Mouse (Mus musculus) E14TG2a.4 (cell line): Measurements from ENCODE around the gene Upk3a.
"Not testable (repeated sequence)": the region's sequence is repeated elsewhere in the genome, so short reads cannot be mapped to it uniquely, and the experiment has no call there.

ENCODE experiments used
- H3K27me3 ChIP-seq: 2 replicates; pipeline ENCODE4 v1.6.1; 2014; ENCODE audit warnings: low read length, control low read depth; ENCODE audit not compliant: insufficient read depth
- H3K36me3 ChIP-seq: 2 replicates; pipeline ENCODE4 v1.6.1; 2014; ENCODE audit warnings: low read length, control low read depth; ENCODE audit not compliant: insufficient read depth
- H3K4me1 ChIP-seq: replicated peaks from 2 replicates; pipeline ENCODE4 v1.6.1; 2014; ENCODE audit warnings: low read depth, low read length, control low read depth
- H3K4me3 ChIP-seq: replicated peaks from 2 replicates; pipeline ENCODE4 v1.5.1; 2014; ENCODE audit warnings: mild to moderate bottlenecking, low read length
- H3K9me3 ChIP-seq: 2 replicates; pipeline ENCODE4 v1.6.1; 2014; ENCODE audit warnings: low read length, control low read depth
- CTCF ChIP-seq: conservative IDR thresholded peaks from 2 replicates; pipeline ENCODE4 v1.5.1; 2014; ENCODE audit warnings: low read length
- NANOG ChIP-seq: IDR thresholded peaks from 2 replicates; pipeline ENCODE4 v1.6.1; 2014; ENCODE audit warnings: borderline replicate concordance, low read length, mixed read lengths
- POU5F1 ChIP-seq: IDR thresholded peaks from 2 replicates; pipeline ENCODE4 v1.6.1; 2014; ENCODE audit warnings: low read length, borderline replicate concordance

Gene Upk3a

DNA sequence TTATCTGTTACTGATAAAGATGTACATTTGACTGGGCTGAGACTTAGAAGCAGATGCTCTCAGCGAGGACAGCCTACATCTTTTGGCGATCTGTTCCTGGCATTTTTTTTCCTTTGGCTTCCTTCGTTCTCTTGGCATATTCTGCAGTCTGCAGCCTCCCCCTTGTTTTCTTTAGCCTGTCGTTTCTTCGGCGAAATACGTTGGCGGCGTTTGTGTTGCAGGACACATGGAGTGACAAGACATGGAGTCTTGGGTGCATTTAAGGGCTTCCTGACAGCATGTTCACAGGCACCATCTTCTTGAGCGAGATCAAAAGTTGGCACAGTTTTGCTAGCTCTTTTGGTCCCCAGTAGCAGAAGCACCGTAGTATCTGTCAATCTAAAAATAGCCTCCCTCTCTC is 1.2 kb upstream of the Upk3a start:
- H3K36me3 ChIP-seq, result no peaks in the 10 kb centered on the region
- no peak for TF ChIP-seq NANOG
- no peak for TF ChIP-seq POU5F1
- TF ChIP-seq CTCF, result no peak
- no peak overlapping the region for H3K4me3 ChIP-seq
- H3K27me3 ChIP-seq, result peaks cover 62% of the 10 kb centered on the region
- peaks cover 21% of the 10 kb centered on the region for H3K4me1 ChIP-seq
- 0 out of 2 replicates have a peak, but pooled peaks cover 3% of the 10 kb centered on the region for H3K9me3 ChIP-seq

DNA sequence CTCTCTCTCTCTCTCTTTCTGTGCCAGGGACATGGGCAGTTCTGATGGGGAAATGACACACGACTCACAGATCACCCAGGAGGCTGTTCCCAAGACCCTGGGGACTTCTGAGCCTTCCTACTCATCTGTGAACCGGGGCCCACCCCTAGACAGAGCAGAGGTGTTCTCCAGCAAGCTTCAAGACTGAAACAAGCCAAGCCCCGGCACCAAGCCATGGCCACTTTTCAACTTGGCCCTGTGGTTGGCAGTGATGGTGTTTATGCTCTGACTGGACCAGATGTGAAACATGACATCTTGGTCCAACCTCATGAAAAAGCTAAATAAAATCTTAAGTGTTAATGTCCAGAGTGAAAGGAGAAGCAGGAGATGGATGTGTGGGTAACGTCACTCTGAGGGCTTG is 5.3 kb downstream of the Upk3a start:
- no peak for TF ChIP-seq CTCF
- no peak for TF ChIP-seq POU5F1
- TF ChIP-seq NANOG, result no peak
- Histone ChIP-seq H3K36me3 (no peaks in the 10 kb centered on the region), H3K27me3 (peaks cover 61% of the 10 kb centered on the region), H3K9me3 (no peaks in the 10 kb centered on the region), H3K4me1 (peaks cover 9% of the 10 kb centered on the region), H3K4me3 (no peak overlapping the region)

DNA sequence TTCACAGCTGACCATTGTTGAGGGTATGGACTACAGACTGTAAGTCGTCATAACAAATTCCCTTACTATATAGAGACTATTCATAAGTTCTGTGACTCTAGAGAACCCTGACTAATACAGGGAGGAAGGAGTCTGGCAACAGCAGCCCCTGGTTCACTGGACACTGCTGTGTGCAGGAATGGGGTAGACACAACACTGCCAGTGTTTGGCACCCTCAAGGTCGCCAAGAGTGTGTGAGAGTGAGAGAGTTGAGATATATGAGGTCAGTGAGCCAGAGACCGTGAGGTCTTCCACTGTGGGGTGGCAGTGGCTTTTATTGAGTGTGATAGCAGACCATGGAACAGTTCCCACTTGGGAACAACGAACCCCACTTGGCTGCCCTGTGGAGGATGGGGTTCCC is 9.3 kb downstream of the Upk3a start:
- Histone ChIP-seq H3K9me3 (no peaks in the 10 kb centered on the region), H3K4me1 (peaks cover 9% of the 10 kb centered on the region), H3K4me3 (no peak overlapping the region), H3K27me3 (peaks cover 35% of the 10 kb centered on the region), H3K36me3 (no peaks in the 10 kb centered on the region)
- TF ChIP-seq NANOG (no peak), POU5F1 (no peak), CTCF (no peak)

DNA sequence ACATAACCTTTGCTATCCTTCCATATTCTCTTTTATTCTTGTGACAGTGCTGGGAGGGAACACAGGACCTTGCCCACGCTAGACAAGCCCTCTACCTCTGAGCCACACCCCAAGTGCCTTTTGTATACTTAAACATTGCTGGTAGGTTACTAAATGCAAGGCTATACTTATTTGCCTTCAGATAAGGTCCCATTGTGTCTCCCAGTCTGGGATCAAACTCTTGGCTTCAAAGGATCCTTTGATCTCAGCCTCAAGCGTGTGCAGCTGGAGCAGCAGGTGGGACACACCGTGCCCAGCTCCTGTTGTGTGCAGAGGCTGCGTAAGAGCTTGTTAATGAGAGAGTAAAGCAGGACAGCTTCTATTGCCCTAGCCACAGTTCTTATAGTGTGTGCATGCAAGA is 10.8 kb downstream of the Upk3a start:
- H3K4me1 ChIP-seq, result peaks cover 9% of the 10 kb centered on the region
- H3K4me3 ChIP-seq, result no peak overlapping the region
- H3K36me3 ChIP-seq, result no peaks in the 10 kb centered on the region
- TF ChIP-seq POU5F1, result no peak
- TF ChIP-seq NANOG, result no peak
- peaks cover 39% of the 10 kb centered on the region for H3K27me3 ChIP-seq
- H3K9me3 ChIP-seq, result no peaks in the 10 kb centered on the region

DNA sequence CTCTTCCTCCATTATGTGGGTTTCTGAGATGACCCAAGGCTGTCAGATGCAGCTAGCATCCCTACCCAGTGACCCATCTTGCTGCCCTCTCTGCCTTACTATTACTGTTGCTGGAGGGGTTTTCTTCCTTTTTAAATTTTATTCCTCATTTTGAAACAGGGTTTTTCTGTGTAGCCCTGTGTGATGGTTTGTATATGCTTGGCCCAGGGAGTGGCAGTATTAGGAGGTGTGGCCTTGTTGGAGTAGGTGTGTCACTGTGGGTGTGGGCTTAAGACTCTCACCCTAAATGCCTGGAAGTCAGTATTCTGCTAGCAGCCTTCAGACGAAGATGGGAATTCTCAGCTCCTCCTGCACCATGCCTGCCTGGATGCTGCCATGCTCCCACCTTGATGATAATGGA is 11.7 kb downstream of the Upk3a start, which contains the start of gene Fam118a:
Gene Fam118a (plus strand): TSS at position 301 of the 400 bp plus-strand sequence.
- peaks cover 16% of the 10 kb centered on the region for H3K4me1 ChIP-seq
- H3K36me3 ChIP-seq, H3K9me3 ChIP-seq, H3K4me3 ChIP-seq: not testable (repeated sequence)
- peaks cover 39% of the 10 kb centered on the region for H3K27me3 ChIP-seq

DNA sequence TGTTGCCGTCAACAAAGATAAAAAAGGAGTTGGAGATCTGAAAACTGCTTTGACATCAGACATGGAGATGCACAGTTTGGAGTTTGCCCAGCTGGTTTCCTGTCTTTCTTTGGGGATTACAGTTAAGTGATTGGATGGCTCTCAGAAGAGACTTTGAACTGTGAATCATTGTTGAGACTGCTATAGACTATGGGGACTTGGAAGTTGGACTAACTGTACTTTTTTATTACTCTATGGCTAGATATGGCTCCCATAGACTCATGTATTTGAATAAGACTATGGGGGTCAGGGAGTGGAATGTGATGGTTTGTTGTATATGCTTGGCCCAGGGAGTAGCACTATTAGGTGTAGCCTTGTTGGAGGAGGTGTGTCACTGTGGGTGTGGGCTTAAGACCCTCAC is 13.7 kb downstream of the Upk3a start:
- peaks cover 32% of the 10 kb centered on the region for H3K4me1 ChIP-seq
- peaks cover 44% of the 10 kb centered on the region for H3K27me3 ChIP-seq
- H3K9me3 ChIP-seq, H3K36me3 ChIP-seq, H3K4me3 ChIP-seq: not testable (repeated sequence)

DNA sequence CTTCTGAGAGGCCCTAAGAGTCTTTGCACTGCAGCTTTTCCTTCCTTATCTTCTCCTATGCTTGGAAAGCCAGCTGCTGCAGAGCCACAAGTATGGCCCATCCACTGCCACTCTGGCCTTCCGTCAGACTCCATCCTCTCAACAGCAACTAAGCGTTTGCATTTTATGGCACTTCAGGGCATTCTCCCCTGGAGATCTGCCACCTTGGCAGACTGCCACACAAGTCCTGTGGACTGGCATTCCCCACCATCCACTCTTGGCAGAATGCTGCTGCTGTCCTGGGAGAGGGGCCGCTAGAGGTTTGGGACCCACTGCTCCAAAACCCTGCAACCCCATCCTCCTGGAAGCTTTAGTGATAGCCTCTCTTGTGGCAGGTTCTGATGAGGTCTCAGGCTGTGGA is 14.9 kb downstream of the Upk3a start:
- TF ChIP-seq NANOG (no peak), POU5F1 (no peak), CTCF (no peak)
- H3K4me3 ChIP-seq, result no peak overlapping the region
- H3K9me3 ChIP-seq, result no peaks in the 10 kb centered on the region
- peaks cover 42% of the 10 kb centered on the region for H3K4me1 ChIP-seq
- H3K27me3 ChIP-seq, result peaks cover 40% of the 10 kb centered on the region
- H3K36me3 ChIP-seq, result no peaks in the 10 kb centered on the region

DNA sequence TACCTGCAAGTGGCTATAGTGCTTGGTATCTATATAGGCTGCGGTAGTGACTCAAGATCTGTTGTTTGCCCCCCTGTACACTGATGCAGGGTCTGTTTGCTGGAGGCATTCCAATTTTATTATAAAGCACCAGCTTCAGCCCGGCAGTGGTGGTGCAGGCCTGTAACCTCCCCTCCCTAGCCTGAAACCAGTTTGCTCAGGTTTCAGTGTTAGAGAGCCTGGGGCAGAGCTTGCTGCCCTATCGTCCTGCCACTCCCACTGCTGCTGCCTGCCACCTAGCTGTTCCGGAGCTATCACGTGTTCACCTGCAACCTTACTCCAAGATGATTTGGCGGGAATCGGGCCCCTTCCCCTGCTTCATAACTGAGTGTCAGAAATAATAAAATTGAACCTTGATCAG is 17.0 kb downstream of the Upk3a start:
- H3K4me3 ChIP-seq, H3K9me3 ChIP-seq, H3K36me3 ChIP-seq: not testable (repeated sequence)
- peaks cover 50% of the 10 kb centered on the region for H3K4me1 ChIP-seq
- H3K27me3 ChIP-seq, result peaks cover 39% of the 10 kb centered on the region

DNA sequence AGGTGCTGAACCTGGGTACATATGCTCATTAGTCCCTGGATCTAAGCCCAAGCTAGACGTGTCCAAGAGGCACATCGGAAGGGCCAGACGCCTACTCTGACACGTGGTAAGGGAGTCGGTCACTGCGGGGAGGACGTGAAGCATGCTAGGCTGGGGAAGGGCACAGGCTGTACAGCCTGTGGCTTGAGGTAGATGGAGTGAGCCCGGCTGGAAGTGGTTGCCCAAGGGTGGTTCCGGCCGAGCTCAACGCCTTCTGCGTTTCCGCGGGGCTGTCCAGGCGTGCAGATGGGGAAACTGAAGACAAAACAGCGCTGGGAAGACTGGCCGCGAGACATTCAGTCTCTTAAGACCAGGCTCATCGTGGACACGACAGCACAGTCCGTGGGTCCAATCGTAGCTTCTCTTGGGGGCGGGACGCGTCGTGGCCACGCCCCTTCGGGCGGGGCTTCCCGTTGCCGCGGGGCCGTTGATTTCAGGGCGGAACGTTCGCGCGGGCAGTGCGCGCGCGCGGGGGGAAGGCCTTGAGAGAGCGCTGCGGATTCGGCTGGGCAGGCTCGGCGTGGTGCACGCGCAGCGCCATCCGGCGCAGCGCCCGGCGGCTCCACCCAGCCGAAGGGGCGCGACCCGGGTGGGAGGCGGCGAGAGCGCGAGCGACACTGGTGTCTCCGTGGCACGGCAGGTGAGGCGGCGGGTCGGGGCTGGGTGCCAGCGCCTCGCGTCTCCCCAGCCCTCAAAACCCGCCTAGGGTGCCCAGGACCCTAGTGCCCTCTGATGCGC is 19.8 kb downstream of the Upk3a start:
- peaks cover 16% of the 10 kb centered on the region for H3K36me3 ChIP-seq
- H3K9me3 ChIP-seq, result no peaks in the 10 kb centered on the region
- peak overlapping the region; percentile 96 for H3K4me3 ChIP-seq
- peaks cover 60% of the 10 kb centered on the region for H3K4me1 ChIP-seq
- H3K27me3 ChIP-seq, result peaks cover 21% of the 10 kb centered on the region
- no peak for TF ChIP-seq NANOG
- TF ChIP-seq CTCF, result no peak

DNA sequence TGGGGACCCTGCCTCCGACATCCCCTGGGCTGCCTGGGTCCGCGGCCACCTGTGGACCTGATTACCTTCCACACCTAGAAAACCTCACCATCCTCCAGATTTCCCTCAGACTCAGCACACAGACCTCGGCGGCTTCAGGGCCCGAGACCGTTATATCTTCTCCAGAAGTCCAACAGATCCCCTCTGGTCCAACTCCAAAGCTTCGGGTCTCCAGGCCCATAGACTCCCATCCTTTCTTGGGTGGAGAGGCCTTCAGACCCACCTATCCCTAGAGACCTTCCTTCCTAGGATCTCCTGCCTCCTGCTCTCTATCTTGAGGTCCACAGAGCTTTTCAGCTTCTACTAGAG is 20.4 kb downstream of the Upk3a start:
- TF ChIP-seq NANOG, result no peak
- TF ChIP-seq POU5F1, result no peak
- no peak for TF ChIP-seq CTCF
- Histone ChIP-seq H3K36me3 (peaks cover 16% of the 10 kb centered on the region), H3K4me1 (peaks cover 66% of the 10 kb centered on the region), H3K4me3 (peak overlapping the region; percentile 96), H3K27me3 (peaks cover 16% of the 10 kb centered on the region), H3K9me3 (no peaks in the 10 kb centered on the region)
